Mouse (Mus musculus): ENCODE results near the gene Adamts12.

The Adamts12 gene

DNA sequence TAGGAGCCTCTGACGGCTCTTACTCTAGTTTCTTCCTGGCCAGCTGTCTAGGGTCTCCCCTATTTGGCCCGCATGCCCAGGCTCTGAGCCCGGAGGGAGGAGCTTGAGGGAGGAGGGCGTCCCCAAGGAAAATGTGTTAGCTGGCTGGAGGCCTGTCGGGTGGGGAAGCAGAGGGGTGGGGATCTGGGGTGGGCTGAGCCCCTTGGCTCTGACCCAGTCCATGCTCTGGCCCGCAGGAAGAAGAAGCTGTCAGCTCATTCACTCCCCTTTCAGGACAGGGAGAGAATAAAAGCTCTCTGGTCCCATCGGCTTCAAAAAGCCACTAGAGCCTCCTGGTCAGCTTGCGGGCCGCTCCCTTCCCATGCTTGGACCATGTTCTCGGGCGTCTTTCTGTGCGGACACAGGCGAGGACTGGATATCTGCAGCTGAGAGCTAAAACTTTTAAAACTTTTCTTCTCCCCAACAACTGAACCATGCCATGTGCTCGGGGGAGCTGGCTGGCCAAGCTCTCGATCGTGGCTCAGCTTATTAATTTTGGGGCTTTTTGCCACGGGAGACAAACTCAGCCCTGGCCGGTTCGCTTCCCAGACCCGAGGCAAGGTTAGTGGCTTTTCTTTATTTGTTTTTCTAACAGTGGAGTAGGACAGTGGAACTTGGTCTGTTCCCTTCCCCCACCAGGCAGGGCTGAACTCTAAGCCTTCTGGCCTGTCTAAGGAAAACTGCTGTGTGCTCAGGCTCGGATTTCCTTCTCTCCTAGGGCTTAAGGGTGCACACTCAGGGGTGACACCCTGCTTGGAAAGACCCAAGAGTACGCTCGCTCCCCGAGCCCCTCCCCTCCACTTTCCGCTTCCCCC is at the start of gene Adamts12:
Gene Adamts12, plus strand, starts transcription at position 233 of the 854 bp plus-strand sequence.
- DNase-seq (ENCODE audit: low spot score in 2 of 2): peak; percentile 78

DNA sequence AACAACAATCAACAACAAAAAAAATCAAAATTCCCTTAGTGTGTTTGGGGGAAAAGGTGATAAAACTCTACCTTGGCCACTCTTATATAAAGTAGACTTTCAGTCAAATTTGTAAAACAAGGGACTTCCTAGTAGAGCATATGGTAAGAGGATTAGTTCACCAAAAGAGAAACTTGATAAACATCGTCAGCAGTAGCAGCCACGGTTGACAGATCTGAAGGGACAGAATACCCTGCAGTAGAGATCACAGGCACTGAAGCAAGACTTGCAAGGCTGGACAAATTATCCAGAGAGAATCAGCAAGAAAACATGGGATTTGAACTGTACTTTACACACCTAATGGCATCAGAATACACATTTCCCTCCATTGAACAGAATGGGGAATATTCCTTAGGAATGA is 49.7 kb upstream of the Adamts12 start:
- DNase-seq (ENCODE audit: low spot score in 2 of 2): no peak

DNA sequence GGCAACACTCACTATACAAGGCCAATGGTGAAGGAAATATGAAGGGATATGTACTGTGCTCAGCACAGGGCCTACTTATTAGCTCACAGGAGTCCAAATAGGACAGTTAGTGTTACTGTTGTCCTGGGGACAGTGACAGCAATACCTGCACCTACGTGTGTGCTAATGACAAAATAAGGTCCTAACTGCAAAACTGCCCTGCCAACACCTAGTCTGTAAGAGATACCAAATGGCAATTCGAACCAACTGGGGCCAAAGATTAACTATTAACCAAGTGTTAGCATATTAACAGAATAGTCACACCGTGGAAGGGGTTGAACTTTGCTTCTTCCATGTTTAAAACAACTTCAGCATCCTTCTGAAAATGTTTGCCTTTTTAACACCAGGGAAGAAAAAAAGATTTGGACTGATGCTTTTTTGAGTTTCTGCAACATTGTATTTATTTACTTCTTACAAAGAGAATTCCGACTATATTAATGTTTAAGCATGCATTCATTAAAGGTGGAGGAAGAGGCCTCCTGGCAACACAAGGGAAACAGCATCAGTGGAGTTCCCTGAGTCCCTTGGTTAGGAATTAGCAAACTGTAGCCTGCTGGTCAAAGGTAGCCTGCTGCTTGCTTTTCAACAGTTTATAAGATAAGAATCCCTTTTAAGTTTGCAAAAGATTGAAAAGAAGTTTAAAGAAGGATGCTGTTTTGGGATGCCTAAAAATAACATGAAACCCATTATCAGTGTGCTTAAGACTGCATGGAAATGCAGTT is 37.6 kb upstream of the Adamts12 start:
- DNase-seq (ENCODE audit: low spot score in 2 of 2): no peak

DNA sequence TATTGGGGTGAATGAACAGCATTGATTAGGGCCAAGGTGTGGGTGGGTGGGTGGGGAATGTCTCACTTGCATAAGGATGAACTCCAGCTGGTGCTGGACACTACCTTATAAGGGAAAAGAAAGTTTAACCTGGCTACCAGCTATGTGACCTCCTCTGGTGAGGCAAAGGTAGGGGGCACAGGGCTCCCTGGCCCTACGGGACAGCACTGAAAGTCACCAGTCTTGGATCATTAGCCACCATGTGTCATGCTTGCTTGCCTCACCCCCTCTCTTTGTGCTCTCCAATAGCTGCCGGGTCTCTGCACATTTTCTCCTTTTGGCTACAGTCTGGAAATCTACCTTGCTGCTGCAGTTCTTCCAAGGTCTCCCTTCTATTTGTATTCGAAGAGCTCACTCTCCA is 34.4 kb upstream of the Adamts12 start:
- no peak for DNase-seq (ENCODE audit: low spot score in 2 of 2)

DNA sequence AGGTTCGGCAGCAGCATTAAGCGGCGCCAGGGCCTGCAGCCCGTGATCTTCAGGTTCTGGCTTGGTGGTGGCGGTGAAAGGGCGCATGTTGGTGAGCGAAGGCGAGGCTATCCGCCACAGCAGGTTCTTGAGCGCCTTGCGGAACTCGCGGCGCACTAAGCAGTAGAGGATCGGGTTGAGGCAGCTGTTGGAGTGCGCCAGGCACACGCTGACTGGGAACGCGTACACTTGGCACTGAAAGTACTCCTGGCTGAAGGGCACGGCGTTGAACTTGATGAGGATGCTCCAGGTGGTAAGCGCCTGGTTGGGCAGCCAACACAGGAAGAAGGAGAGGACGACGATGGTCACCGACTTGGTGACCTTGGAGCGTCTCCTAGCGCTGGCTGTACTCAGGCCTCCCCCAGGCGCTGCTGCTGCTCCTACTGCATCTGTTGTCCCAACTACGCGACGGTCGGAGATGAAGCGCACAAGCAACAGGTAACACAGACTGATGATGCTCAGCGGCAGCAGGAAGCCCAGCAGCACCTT is 28.6 kb upstream of the Adamts12 start:
- DNase-seq (ENCODE audit: low spot score in 2 of 2): no peak

GRCm38 (mm10) chr15:11036535-11037375 is 27.8 kb upstream of the Adamts12 start:
- no peak for DNase-seq (ENCODE audit: low spot score in 2 of 2)

- DNase-seq (ENCODE audit: low spot score in 2 of 2): no peak
These were observed 27.3 kb upstream of the Adamts12 start for GRCm38 (mm10) chr15:11037376-11037695.

- no peak for DNase-seq (ENCODE audit: low spot score in 2 of 2)
These were observed 26.9 kb upstream of the Adamts12 start, which contains the start of gene Rxfp3 for GRCm38 (mm10) chr15:11037711-11038110. Rxfp3 (minus strand) TSS chr15:11037991.

DNA sequence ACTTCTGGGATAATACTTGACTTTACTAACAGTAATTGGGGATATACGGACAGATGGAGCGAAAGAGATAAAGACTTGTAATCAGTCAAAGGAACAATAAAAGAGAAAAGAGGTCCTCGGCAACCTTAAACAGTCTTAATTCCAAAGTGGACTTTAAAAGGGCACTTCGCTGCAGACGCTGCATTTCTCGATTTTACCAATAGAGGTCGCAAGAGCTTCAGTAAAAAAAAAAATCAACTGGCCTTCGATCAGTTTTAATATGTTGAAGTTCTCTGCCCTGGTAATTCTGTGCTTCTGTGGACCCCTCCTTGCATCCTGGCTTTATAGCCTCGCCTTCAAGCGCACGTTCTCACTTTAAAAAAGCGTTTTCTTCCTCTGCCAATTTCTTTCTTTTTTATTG is 26.1 kb upstream of the Adamts12 start:
- no peak for DNase-seq (ENCODE audit: low spot score in 2 of 2)

DNA sequence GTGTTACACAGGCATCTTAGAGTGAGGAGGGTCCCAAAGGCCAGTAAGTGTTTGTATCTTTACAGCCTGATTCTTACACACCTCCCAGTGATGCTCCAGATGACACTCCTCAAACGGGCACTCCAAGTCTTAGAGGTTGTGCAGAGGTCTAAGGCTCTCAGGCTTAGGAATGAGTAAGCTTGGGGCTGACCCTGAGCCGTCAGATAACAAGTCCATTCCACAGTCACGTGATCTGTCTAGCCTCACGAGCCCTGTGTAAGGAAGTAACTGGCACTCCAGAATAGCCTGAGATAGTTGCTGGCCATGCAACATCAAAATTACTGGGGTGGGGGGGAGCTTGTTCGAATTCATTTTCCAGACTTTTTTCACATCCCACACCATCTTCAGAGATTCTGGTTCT is 24.5 kb upstream of the Adamts12 start:
- DNase-seq (ENCODE audit: low spot score in 2 of 2): no peak

- DNase-seq (ENCODE audit: low spot score in 2 of 2): no peak
These were observed 23.4 kb upstream of the Adamts12 start for GRCm38 (mm10) chr15:11041229-11041628.

DNA sequence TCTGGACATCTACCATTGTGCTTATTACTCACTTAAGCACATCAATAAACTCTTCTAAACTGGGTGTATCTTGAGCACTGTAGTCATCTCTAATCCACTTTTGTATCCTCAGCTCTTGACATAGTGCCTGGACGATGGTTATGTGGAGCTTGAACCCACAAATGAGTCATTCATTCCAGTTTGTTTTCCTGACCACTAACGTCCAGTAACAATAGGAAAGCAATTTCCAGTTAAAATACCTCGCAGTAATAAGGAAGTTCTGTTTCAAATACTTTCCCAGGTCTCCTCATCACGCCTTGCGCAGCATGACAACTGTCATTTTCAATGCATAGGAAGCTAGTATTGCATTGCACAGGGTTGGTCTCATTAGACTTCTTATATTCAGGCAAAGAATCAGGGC is 21.8 kb upstream of the Adamts12 start:
- no peak for DNase-seq (ENCODE audit: low spot score in 2 of 2)

DNA sequence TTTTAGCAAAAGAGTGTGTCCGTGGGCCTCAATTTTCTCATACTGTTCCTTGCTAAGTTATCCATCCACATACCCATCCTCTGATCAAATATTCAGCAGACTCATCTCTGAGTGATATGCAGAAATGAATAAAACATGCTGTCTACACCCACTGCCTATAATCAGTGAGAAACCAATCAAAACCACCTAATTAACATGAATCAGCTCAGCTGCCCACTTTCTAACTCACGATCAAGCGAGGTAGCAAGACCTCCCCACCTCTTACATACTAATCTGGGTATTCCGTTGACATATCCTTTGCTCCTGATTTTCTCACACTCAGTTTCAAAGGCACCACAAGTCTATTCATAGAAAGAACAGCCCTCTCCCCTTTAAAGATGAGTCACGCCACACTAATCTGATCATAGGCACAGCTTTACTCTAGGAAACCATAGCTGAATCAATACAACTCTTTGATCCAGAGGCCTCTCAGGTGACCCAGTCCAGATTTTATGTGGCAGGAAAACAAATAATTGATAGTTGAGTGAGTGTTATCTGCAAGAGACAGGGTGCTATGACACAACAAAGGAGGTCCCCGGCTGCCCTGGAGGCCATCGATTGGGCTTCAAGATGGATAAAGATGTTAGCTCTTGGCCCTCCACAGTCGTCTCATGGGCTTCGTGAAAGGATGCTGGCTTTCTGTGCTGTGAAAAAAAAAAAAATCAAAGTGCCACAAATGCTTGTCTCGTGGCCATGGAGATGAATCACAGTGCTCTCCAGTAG is 10.7 kb upstream of the Adamts12 start:
- DNase-seq (ENCODE audit: low spot score in 2 of 2): no peak

- no peak for DNase-seq (ENCODE audit: low spot score in 2 of 2)
These were observed 10.0 kb upstream of the Adamts12 start for GRCm38 (mm10) chr15:11054440-11055080.

- no peak for DNase-seq (ENCODE audit: low spot score in 2 of 2)
These were observed 1.7 kb upstream of the Adamts12 start for GRCm38 (mm10) chr15:11062903-11063302.

DNA sequence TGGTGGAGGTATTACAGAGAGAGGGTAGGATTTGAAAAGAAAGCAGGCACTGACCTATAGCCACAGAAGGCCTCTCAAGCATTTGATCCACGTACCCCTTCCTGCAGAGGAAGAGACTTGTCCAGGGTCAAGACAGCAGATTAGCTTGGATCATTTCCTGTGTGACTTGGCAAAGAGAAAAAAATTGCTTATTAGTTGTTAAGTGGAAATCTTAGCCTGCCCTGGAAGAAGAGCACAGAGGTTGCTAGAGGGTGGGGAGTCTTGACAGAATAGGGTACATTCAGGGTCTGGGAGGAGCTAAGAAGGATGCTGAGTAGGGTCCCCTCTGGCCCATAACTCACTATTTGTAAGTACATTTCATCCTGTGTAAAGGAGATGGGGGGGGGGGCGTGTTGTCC is 431 bp upstream of the Adamts12 start:
- no peak for DNase-seq (ENCODE audit: low spot score in 2 of 2)

- DNase-seq (ENCODE audit: low spot score in 2 of 2): no peak
These were observed 1.1 kb downstream of the Adamts12 start for GRCm38 (mm10) chr15:11065528-11066171.

- DNase-seq (ENCODE audit: low spot score in 2 of 2): no peak
These were observed 1.7 kb downstream of the Adamts12 start for GRCm38 (mm10) chr15:11066299-11066698.

GRCm38 (mm10) chr15:11067891-11068290 is 3.3 kb downstream of the Adamts12 start:
- no peak for DNase-seq (ENCODE audit: low spot score in 2 of 2)

- no peak for DNase-seq (ENCODE audit: low spot score in 2 of 2)
These were observed 11.3 kb downstream of the Adamts12 start for GRCm38 (mm10) chr15:11075726-11076361.

All from urinary bladder, postnatal 4 days (tissue).